Mouse (Mus musculus): ENCODE measurements around the gene Vmn1r163. TPM values are rescaled to one million over a fixed set of nuclear protein-coding genes. Genes with fewer than 3 reads are reported as not detected.
"Not testable (repeated sequence)": the region's sequence is repeated elsewhere in the genome, so short reads cannot be mapped to it uniquely, and the experiment has no call there.

Vmn1r163 gene
- polyA plus RNA-seq (2017; shearing (Covaris generic)), result not detected

- not testable (repeated sequence) for ATAC-seq
Measured at GRCm38 (mm10) chr7:23055240-23055639, at the start of gene Vmn1r163. Gene Vmn1r163 (plus strand): TSS chr7:23055540.

- ATAC-seq, result not testable (repeated sequence)
Measured at GRCm38 (mm10) chr7:23019823-23020222, 35.5 kb upstream of the Vmn1r163 start, which contains the start of gene Gm4216. Gene Gm4216 (minus strand): TSS chr7:23019923.

- not testable (repeated sequence) for ATAC-seq
Measured at GRCm38 (mm10) chr7:23067356-23067755, 12.0 kb downstream of the Vmn1r163 start, which contains the start of gene Gm8720. Gene Gm8720 (minus strand): TSS chr7:23067456.

Other genes starting within 250 kb of the Vmn1r163 start
- not detected for gene Vmn1r159, start 211.9 kb upstream of the Vmn1r163 start, polyA plus RNA-seq (2017; shearing (Covaris generic))
- under 1 TPM in 1 of 2 experiments, not detected in 1; 0.58 TPM for gene Vmn1r160, start 184.3 kb upstream of the Vmn1r163 start, polyA plus RNA-seq (2017; shearing (Covaris generic))
- not detected for gene Gm4214, start 70.9 kb upstream of the Vmn1r163 start, polyA plus RNA-seq (2017; shearing (Covaris generic))
- gene Gm4216, start 35.6 kb upstream of the Vmn1r163 start, polyA plus RNA-seq (2017; shearing (Covaris generic)), result not detected
- gene Gm8720, start 11.9 kb downstream of the Vmn1r163 start, polyA plus RNA-seq (2017; shearing (Covaris generic)), result not detected
- not detected for gene Gm10662, start 88.9 kb downstream of the Vmn1r163 start, polyA plus RNA-seq (2017; shearing (Covaris generic))
- not detected for gene Vmn1r165, start 161.8 kb downstream of the Vmn1r163 start, polyA plus RNA-seq (2017; shearing (Covaris generic))
- gene Vmn1r166, start 196.1 kb downstream of the Vmn1r163 start, polyA plus RNA-seq (2017; shearing (Covaris generic)), result not detected
- gene Gm6902, start 223.4 kb downstream of the Vmn1r163 start, polyA plus RNA-seq (2017; shearing (Covaris generic)), result under 1 TPM in 1 of 2 experiments, not detected in 1; 0.37 TPM
- gene Nlrp4e, start 245.7 kb downstream of the Vmn1r163 start, polyA plus RNA-seq (2017; shearing (Covaris generic)), result not detected

Data from activated CD4-positive, CD25-positive, alpha-beta regulatory T cell, adult 4 months (primary cell).